In the genomic region with DNA sequence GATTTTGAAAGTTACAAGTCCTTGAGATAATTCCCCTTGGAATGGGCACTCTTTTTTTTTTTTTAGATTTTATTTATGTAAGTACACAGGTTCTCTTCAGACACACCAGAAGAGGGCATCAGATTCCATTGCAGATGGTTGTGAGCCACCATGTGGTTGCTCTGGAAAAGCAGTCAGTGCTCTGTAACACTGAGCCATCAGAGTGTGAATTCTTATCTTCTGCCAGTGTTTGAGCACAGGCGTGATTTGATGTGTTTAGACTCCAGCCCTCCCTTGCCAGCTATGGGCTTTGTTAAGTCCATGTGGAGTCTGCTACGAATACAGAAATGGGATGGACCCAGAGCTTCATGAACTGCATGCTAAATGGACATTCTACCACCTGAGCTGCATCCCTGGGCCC, we compare ENCODE assay signal across 1 mouse cellular context.
TF ChIP-seq lines count a peak whose summit lies in the region.

No protein-coding gene starts in this region.

TF ChIP-seq in MEL, 35 proteins besides CTCF, POLR2A, EP300 and RAD21:
- TF ChIP-seq MXI1 (IDR thresholded peaks at IDR 0.05; ENCODE audit: low read depth, low read length) (no peak), RCOR1 (IDR thresholded peaks at IDR 0.05; ENCODE audit: low read depth, low read length) (peak; percentile 81), E2F4 (IDR thresholded peaks at IDR 0.05; ENCODE audit: borderline replicate concordance, low read depth, low read length) (no peak), TBP (IDR thresholded peaks at IDR 0.05; ENCODE audit: low read depth, low read length) (0 out of 2 replicates have a peak, but pooled peaks have one; percentile 23), MYC (IDR thresholded peaks at IDR 0.05; ENCODE audit: low read depth, low read length) (peak; percentile 90), ZNF384 (IDR thresholded peaks at IDR 0.05; ENCODE audit: low read depth, low read length) (peak; percentile 45; the same call in 1 of the 2 replicates), GATA1 (IDR thresholded peaks at IDR 0.05; ENCODE audit: low read depth, low read length) (peak; percentile 55)
TF ChIP-seq in MEL: peak in this region for 5.
